Mouse (Mus musculus): ENCODE results near the gene Hoxb5. TPM values are rescaled to one million over a fixed set of nuclear protein-coding genes. Genes with fewer than 3 reads are reported as not detected.

Gene Hoxb5
- polyA plus RNA-seq, 1 experiment from 2014 or later = 216 TPM

GRCm38 (mm10) chr11:96275896-96276295 lies 27.2 kb upstream of the Hoxb5 start:
- WGBS = 3% methylated on average over 4 of the region's 4 CpGs
- H3K36me3 ChIP-seq = no peaks in the 10 kb centered on the region
- peak overlapping the region; percentile 43; the same call in 1 of the 2 replicates for H3K4me2 ChIP-seq
- H3K9me3 ChIP-seq = no peaks in the 10 kb centered on the region
- H3K4me3 ChIP-seq = no peak overlapping the region
- ATAC-seq (ENCODE audit: low FRiP score) = no peak
- H3K9ac ChIP-seq = no peak overlapping the region
- H3K4me1 ChIP-seq (replicated peaks) = peaks cover 12% of the 10 kb centered on the region
- peaks cover 97% of the 10 kb centered on the region for H3K27me3 ChIP-seq
- 0 out of 2 replicates have a peak overlapping the region, but pooled peaks have one; percentile 20 for H3K27ac ChIP-seq

GRCm38 (mm10) chr11:96277151-96278044 lies 25.7 kb upstream of the Hoxb5 start:
- Histone ChIP-seq H3K36me3 (no peaks in the 10 kb centered on the region), H3K27ac (peak overlapping the region; percentile 83), H3K4me1 (replicated peaks) (peaks cover 2% of the 10 kb centered on the region)

GRCm38 (mm10) chr11:96278324-96278723 lies 24.8 kb upstream of the Hoxb5 start:
- Histone ChIP-seq H3K36me3 (no peaks in the 10 kb centered on the region), H3K4me1 (replicated peaks) (no peaks in the 10 kb centered on the region), H3K9ac (no peak overlapping the region), H3K9me3 (no peaks in the 10 kb centered on the region), H3K27ac (peak overlapping the region; percentile 83), H3K4me3 (0 out of 2 replicates have a peak overlapping the region, but pooled peaks have one; percentile 5), H3K27me3 (peaks cover 95% of the 10 kb centered on the region), H3K4me2 (peak overlapping the region; percentile 43)
- WGBS = 19% methylated on average over 14 of the region's 14 CpGs
- no peak for ATAC-seq (ENCODE audit: low FRiP score)

More at GRCm38 (mm10) chr11:96277151-96278044, 25.7 kb upstream of the Hoxb5 start:
- peak overlapping the region; percentile 17 for H3K4me3 ChIP-seq
- ATAC-seq (ENCODE audit: low FRiP score) = no peak
- H3K9ac ChIP-seq = peak overlapping the region; percentile 49; the same call in 1 of the 2 replicates
- no peaks in the 10 kb centered on the region for H3K9me3 ChIP-seq
- 1% methylated on average over 35 of the region's 35 CpGs for WGBS
- H3K27me3 ChIP-seq = peaks cover 97% of the 10 kb centered on the region
- peak overlapping the region; percentile 43 for H3K4me2 ChIP-seq

DNA sequence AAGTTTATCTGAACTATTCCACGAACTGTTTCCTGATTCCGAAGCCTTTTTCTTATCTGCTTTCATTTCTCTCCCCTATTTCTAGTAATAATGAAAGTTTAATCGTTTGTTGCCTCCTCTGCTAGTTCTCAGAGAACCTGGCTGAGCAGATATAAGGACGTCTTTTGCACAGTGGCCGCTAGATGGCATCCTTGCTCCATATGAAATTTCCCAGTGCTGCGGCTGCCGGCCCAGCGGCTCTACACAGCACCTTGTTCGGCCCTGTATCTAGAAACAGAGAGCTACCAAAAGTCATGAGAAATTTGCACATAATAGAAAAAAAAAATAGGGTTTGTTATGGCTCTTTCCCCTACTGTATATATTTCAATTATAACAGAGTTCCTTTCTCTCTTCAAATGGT lies 24.4 kb upstream of the Hoxb5 start:
- Histone ChIP-seq H3K4me2 (peak overlapping the region; percentile 49), H3K27ac (peak overlapping the region; percentile 83; the same call in 1 of the 2 replicates), H3K4me1 (replicated peaks) (no peaks in the 10 kb centered on the region), H3K4me3 (no peak overlapping the region), H3K9ac (no peak overlapping the region), H3K27me3 (peaks cover 95% of the 10 kb centered on the region), H3K9me3 (no peaks in the 10 kb centered on the region), H3K36me3 (no peaks in the 10 kb centered on the region)
- ATAC-seq (ENCODE audit: low FRiP score) = 0 out of 2 replicates have a peak, but pooled peaks have one; percentile 46
- under 1% methylated on average over 9 of the region's 9 CpGs for WGBS

DNA sequence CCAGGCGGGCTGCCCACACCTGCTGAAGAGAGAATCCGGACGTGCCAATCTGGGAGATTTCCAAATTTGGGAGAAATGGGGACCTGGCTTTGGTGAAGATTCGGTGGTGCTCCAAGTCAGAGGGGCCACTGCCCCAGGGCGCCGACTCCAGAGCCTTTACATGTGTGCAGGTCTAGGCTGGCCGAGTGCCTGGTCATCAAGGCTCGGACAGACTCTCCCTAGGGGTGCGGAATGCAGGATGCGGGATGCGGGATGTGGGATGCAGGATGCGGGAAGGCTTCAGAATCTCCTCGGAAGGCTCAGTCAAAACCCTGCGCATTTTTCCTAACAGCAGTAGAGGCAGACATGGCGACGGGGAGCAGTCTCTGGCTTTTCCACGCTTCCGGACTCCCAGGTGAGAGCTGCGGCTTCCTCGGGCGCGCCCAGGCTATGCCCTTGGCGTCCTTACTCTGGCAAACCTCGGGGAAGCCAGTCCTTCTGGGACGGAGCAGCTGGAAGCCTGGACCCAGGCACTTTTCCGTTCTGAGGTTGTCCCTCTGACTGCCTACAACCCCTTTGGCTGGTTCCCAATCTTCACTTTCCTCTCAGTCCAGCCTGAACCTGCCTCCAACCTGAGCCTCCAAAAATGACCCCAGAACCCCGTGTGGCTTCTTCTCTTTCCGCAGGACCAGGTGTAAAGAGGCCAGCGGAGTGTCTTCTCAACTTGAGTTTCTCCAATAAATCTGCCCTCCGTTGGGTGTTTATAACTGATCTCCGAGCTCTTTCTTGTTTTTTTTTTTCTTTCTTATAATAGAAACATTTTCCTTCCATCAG lies 23.5 kb upstream of the Hoxb5 start:
- Histone ChIP-seq H3K4me1 (replicated peaks) (no peaks in the 10 kb centered on the region; the same call in 1 of the 2 replicates), H3K4me2 (peak overlapping the region; percentile 49), H3K36me3 (no peaks in the 10 kb centered on the region), H3K9me3 (no peaks in the 10 kb centered on the region), H3K27me3 (peaks cover 95% of the 10 kb centered on the region), H3K4me3 (peak overlapping the region; percentile 30), H3K27ac (peak overlapping the region; percentile 81), H3K9ac (peak overlapping the region; percentile 71)
- WGBS = 3% methylated on average over 31 of the region's 31 CpGs
- 0 out of 2 replicates have a peak, but pooled peaks have one; percentile 50 for ATAC-seq (ENCODE audit: low FRiP score)

GRCm38 (mm10) chr11:96280399-96281378 lies 22.4 kb upstream of the Hoxb5 start:
- ATAC-seq (ENCODE audit: low FRiP score) = no peak
- Histone ChIP-seq H3K4me1 (replicated peaks) (no peaks in the 10 kb centered on the region; the same call in none of the 2 replicates), H3K27me3 (peaks cover 94% of the 10 kb centered on the region), H3K27ac (peak overlapping the region; percentile 81), H3K9ac (peak overlapping the region; percentile 71), H3K36me3 (no peaks in the 10 kb centered on the region), H3K4me2 (peak overlapping the region; percentile 54), H3K4me3 (peak overlapping the region; percentile 48), H3K9me3 (no peaks in the 10 kb centered on the region)
- 11% methylated on average over 8 of the region's 8 CpGs for WGBS

- Histone ChIP-seq H3K4me2 (peak overlapping the region; percentile 54), H3K27me3 (peaks cover 93% of the 10 kb centered on the region), H3K27ac (peak overlapping the region; percentile 81), H3K9me3 (no peaks in the 10 kb centered on the region), H3K4me3 (peak overlapping the region; percentile 48), H3K9ac (peak overlapping the region; percentile 49), H3K4me1 (replicated peaks) (no peaks in the 10 kb centered on the region; the same call in none of the 2 replicates), H3K36me3 (no peaks in the 10 kb centered on the region)
- WGBS = 6% methylated on average over 18 of the region's 18 CpGs
- no peak for ATAC-seq (ENCODE audit: low FRiP score)
These were observed 21.7 kb upstream of the Hoxb5 start for GRCm38 (mm10) chr11:96281396-96281795.

GRCm38 (mm10) chr11:96281855-96282570 lies 21.1 kb upstream of the Hoxb5 start, which contains the start of gene Hoxb8:
Gene Hoxb8, plus strand, starts transcription at chr11:96281905.
- Histone ChIP-seq H3K9ac (peak within 1 kb of the TSS; percentile 84), H3K36me3 (no peaks in the 10 kb centered on the region), H3K4me2 (peak within 1 kb of the TSS; percentile 54), H3K27me3 (peaks cover 93% of the 10 kb centered on the region), H3K9me3 (no peaks in the 10 kb centered on the region), H3K27ac (peak within 1 kb of the TSS; percentile 95), H3K4me1 (replicated peaks) (peaks cover 3% of the 10 kb centered on the region), H3K4me3 (peak within 1 kb of the TSS; percentile 48)
- ATAC-seq (ENCODE audit: low FRiP score) = no peak
- WGBS = under 1% methylated on average over 27 of the region's 27 CpGs

GRCm38 (mm10) chr11:96282795-96283430 lies 20.2 kb upstream of the Hoxb5 start:
- Histone ChIP-seq H3K36me3 (no peaks in the 10 kb centered on the region), H3K4me2 (peak overlapping the region; percentile 54), H3K9ac (peak overlapping the region; percentile 84), H3K4me3 (peak overlapping the region; percentile 48), H3K9me3 (no peaks in the 10 kb centered on the region), H3K27ac (peak overlapping the region; percentile 95), H3K27me3 (peaks cover 93% of the 10 kb centered on the region), H3K4me1 (replicated peaks) (peaks cover 3% of the 10 kb centered on the region)
- under 1% methylated on average over 49 of the region's 49 CpGs for whole genome bisulfite sequencing
- no peak for ATAC-seq (ENCODE audit: low FRiP score)

DNA sequence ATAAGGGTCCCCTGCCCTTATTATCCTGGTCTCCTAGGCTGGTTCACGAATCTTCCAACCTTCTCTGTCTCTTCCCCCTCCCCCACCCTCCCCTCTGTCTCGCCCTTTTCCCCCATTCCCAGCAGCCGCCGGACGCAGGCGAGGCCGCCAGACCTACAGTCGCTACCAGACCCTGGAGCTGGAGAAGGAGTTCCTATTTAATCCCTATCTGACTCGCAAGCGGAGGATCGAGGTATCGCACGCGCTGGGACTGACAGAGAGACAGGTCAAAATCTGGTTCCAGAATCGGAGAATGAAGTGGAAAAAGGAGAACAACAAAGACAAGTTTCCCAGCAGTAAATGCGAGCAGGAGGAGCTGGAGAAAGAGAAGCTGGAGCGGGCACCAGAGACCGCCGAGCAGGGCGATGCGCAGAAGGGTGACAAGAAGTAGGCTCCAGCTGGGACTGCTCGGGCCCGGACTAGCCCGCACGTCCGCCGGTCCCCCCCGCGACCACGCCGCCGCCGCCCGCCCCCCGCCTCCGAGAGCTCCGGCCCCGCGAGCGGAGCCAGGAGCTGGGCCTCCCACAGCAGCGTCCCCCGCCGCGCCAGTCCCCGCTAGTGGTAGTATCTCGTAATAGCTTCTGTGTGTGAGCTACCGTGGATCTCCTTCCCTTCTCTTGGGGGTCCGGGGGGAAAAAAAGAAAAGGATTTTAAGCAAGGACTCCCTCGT lies 18.9 kb upstream of the Hoxb5 start:
- Histone ChIP-seq H3K4me2 (peak overlapping the region; percentile 54), H3K9me3 (no peaks in the 10 kb centered on the region), H3K4me1 (replicated peaks) (peaks cover 3% of the 10 kb centered on the region), H3K27me3 (peaks cover 95% of the 10 kb centered on the region), H3K9ac (peak overlapping the region; percentile 84), H3K4me3 (peak overlapping the region; percentile 48), H3K36me3 (no peaks in the 10 kb centered on the region), H3K27ac (peak overlapping the region; percentile 95)
- ATAC-seq (ENCODE audit: low FRiP score) = no peak
- WGBS = under 1% methylated on average over 49 of the region's 49 CpGs
